Mouse (Mus musculus) T-helper 17 cell (primary cell): Measurements from ENCODE around the gene Gm8439.

ENCODE experiments used
- in situ Hi-C, 2 experiments: fragments of 300-600 bp; cut with MboI, MseI; formaldehyde crosslinking; loops; 1 replicate in 1 of 2; 2 replicates in 1 of 2; pipeline ENCODE4 v1.15.1; 2025; ENCODE audit warnings: high pct_unique_total_duplicates in 2 of 2

Gene Gm8439

GRCm38 (mm10) chr4:120612304-120613080 lies 23.9 kb downstream of the Gm8439 start:
- in situ Hi-C loops = no loop called here

- in situ Hi-C loops = no loop called here
Observed at GRCm38 (mm10) chr4:120613691-120614329, 25.3 kb downstream of the Gm8439 start.

- in situ Hi-C loops = no loop called here
Observed at GRCm38 (mm10) chr4:120614644-120615043, 26.1 kb downstream of the Gm8439 start.

GRCm38 (mm10) chr4:120615528-120616081 lies 27.1 kb downstream of the Gm8439 start:
- in situ Hi-C loops = no loop called here

- in situ Hi-C loops = no loop called here
Observed at GRCm38 (mm10) chr4:120616199-120617025, 27.9 kb downstream of the Gm8439 start.

GRCm38 (mm10) chr4:120627728-120628127 lies 39.2 kb downstream of the Gm8439 start:
- in situ Hi-C loops = no loop called here

GRCm38 (mm10) chr4:120630218-120630931 lies 41.8 kb downstream of the Gm8439 start:
- in situ Hi-C loops = no loop called here

GRCm38 (mm10) chr4:120631828-120632227 lies 43.3 kb downstream of the Gm8439 start:
- in situ Hi-C loops = no loop called here

- in situ Hi-C loops = no loop called here
Observed at GRCm38 (mm10) chr4:120635351-120635750, 46.8 kb downstream of the Gm8439 start.

GRCm38 (mm10) chr4:120641946-120642345 lies 53.4 kb downstream of the Gm8439 start:
- in situ Hi-C loops = no loop called here

- in situ Hi-C loops = no loop called here
Observed at GRCm38 (mm10) chr4:120643899-120644298, 55.4 kb downstream of the Gm8439 start.

- in situ Hi-C loops = no loop called here
Observed at GRCm38 (mm10) chr4:120649369-120650207, 61.0 kb downstream of the Gm8439 start.

- in situ Hi-C loops = no loop called here
Observed at GRCm38 (mm10) chr4:120650208-120650592, 61.7 kb downstream of the Gm8439 start.

GRCm38 (mm10) chr4:120655898-120656297 lies 67.4 kb downstream of the Gm8439 start:
- in situ Hi-C loops = no loop called here
